Mouse (Mus musculus) olfactory bulb, adult 2 months (tissue): ENCODE measurements around the gene Nphp3.

Experiments
- CTCF ChIP-seq: fragments of 200-500 bp; IDR thresholded peaks from 2 replicates; pipeline ENCODE4 v1.5.1; 2012; ENCODE audit warnings: low read depth, mild to moderate bottlenecking, low read length, moderate library complexity; ENCODE audit not compliant: insufficient read depth
- POLR2A ChIP-seq: fragments of 200-500 bp; IDR thresholded peaks from 2 replicates; pipeline ENCODE4 v1.6.1; 2012; ENCODE audit warnings: mild to moderate bottlenecking, low read depth, low read length, moderate library complexity; ENCODE audit not compliant: insufficient read depth

- TF ChIP-seq CTCF (no peak), POLR2A (no peak)
Measured at GRCm38 (mm10) chr9:104043676-104044075, 41.3 kb downstream of the Nphp3 start.
